Mouse (Mus musculus): Measurements from ENCODE around the gene Rnf207.

- no peak for TF ChIP-seq CTCF (IDR thresholded peaks at IDR 0.05; ENCODE audit: low read depth)
- TF ChIP-seq EP300 (IDR thresholded peaks at IDR 0.05; ENCODE audit: low read depth): no peak
Observed at GRCm38 (mm10) chr4:152339293-152339790, 20.5 kb upstream of the Rnf207 start.
